Mouse (Mus musculus) heart, embryonic 13.5 days (tissue): ENCODE data around the gene Cd34. TPM values are rescaled to one million over a fixed set of nuclear protein-coding genes. Genes with fewer than 3 reads are reported as not detected.

Experiments
- ATAC-seq: fragments of 200-750 bp; cut with Nextera tagmentation; 2 replicates; pipeline ENCODE4 v1.8.0; 2017; ENCODE audit warnings: moderate TSS enrichment; ENCODE audit not compliant: insufficient number of reproducible peaks, low FRiP score, low TSS enrichment; ENCODE audit errors: extremely low read depth
- H3K27ac ChIP-seq: fragments of 300-500 bp; sonication (generic); replicated peaks from 2 replicates; pipeline ENCODE4 v1.5.1; 2015; ENCODE audit warnings: moderate library complexity, mild to moderate bottlenecking, inconsistent platforms
- H3K27me3 ChIP-seq: fragments of 300-500 bp; sonication (generic); replicated peaks from 2 replicates; pipeline ENCODE4 v1.6.1; 2015; ENCODE audit warnings: mild to moderate bottlenecking, inconsistent platforms
- H3K36me3 ChIP-seq: fragments of 300-500 bp; sonication (generic); 2 replicates; pipeline ENCODE4 v1.6.1; 2015; ENCODE audit warnings: mild to moderate bottlenecking, inconsistent platforms
- H3K4me1 ChIP-seq: fragments of 300-500 bp; sonication (generic); 2 replicates; pipeline ENCODE4 v1.6.1; 2015; ENCODE audit warnings: inconsistent platforms
- H3K4me2 ChIP-seq: fragments of 300-500 bp; sonication (generic); 2 replicates; pipeline ENCODE4 v1.6.1; 2015; ENCODE audit warnings: inconsistent platforms, mild to moderate bottlenecking, moderate library complexity
- H3K4me3 ChIP-seq: fragments of 300-500 bp; sonication (generic); 2 replicates; pipeline ENCODE4 v1.5.1; 2015; ENCODE audit warnings: moderate library complexity, mild to moderate bottlenecking, inconsistent platforms
- H3K9ac ChIP-seq: fragments of 300-500 bp; sonication (generic); 2 replicates; pipeline ENCODE4 v1.6.1; 2015; ENCODE audit warnings: inconsistent platforms, mild to moderate bottlenecking, moderate library complexity
- H3K9me3 ChIP-seq: fragments of 300-500 bp; sonication (generic); 2 replicates; pipeline ENCODE4 v1.6.1; 2016; ENCODE audit warnings: inconsistent platforms
- WGBS: fragments of 180-500 bp; shearing (Covaris S2); methylation state at CpG from one replicate; pipeline ENCODE4 v1.1.7; 2015; ENCODE audit warnings: mixed read lengths; 5-methylcytosine and 5-hydroxymethylcytosine counted together
- polyA plus RNA-seq: library from polyadenylated mRNA; unstranded; fragments of >200 nt; fragmentation: Nextera tagmentation; extraction: Ambion mirVana; gene quantifications from 2 replicates; pipeline ENCODE4 v1.2.1, GENCODE M21; 2015

The Cd34 gene
- polyA plus RNA-seq, 1 experiment from 2014 or later, result 84.7 TPM

DNA sequence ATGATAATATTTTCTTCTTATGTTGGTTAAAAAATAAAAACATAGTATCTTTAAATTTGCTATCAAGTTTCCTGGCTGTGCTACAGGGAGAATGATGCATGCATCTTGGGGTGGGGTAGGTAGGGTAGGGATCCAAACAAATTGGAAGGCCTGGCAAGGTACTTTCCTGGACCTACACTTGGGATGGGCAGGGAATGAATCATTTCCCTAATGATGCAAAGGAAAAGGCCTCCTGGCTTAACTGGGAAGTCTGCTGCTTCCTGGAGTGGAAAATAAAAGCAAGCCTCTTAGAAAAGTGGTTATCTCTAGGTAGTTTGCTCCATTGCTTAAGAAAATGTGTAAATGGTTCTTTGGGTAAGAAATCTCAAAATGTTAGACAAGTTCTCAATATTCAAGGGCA, 2.9 kb downstream of the Cd34 start:
- peak overlapping the region; percentile 76 for H3K27ac ChIP-seq
- H3K4me3 ChIP-seq, result peak overlapping the region; percentile 57; the same call in 1 of the 2 replicates
- no peak for ATAC-seq
- H3K9ac ChIP-seq, result no peak overlapping the region
- H3K4me2 ChIP-seq, result peak overlapping the region; percentile 74
- H3K4me1 ChIP-seq, result peaks cover 20% of the 10 kb centered on the region
- H3K27me3 ChIP-seq, result peaks cover 18% of the 10 kb centered on the region
- H3K36me3 ChIP-seq, result no peaks in the 10 kb centered on the region
- H3K9me3 ChIP-seq, result no peaks in the 10 kb centered on the region

DNA sequence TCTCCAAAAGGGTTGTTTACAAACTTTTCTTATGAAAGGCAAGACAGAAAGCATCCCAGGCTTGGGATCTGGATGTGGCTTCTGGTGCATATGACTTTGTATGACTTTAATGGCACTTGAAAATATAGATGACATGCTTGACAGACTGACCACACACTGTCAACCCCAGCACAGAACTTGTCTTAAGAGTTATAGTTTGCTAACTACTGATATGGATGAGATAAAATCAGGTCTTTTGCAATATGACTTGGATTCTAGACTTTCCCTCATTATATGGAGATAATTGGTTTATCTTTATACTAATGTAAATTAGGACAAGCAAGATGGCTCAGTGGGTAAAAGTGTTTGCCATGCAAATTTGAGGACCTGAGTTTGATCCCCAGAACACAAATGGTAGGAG, 4.3 kb downstream of the Cd34 start:
- no peaks in the 10 kb centered on the region for H3K9me3 ChIP-seq
- no peak overlapping the region for H3K4me3 ChIP-seq
- H3K4me2 ChIP-seq, result peak overlapping the region; percentile 74
- no peak overlapping the region for H3K27ac ChIP-seq
- peaks cover 18% of the 10 kb centered on the region for H3K27me3 ChIP-seq
- no peaks in the 10 kb centered on the region for H3K36me3 ChIP-seq
- H3K4me1 ChIP-seq, result peaks cover 21% of the 10 kb centered on the region
- no peak for ATAC-seq
- no peak overlapping the region for H3K9ac ChIP-seq

DNA sequence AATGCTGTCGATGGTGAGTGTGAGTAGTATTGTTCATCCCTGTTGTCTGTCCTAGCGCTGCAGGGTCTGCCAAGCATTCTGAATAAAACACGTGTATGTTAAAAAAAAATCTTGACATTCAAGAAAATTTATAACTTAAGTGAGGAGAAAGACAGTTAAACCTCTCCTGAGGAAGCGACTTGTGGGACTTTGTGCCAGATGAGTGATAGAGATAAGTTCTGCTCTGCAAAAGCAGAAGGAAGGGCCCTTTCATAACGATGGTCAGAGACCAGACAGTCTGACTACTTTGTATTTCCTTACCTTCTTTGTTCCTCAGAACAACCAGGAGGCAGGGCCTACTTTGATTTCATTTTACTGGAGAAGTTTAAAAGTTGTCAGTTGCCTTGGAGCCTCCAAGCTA, 4.9 kb downstream of the Cd34 start:
- Histone ChIP-seq H3K27me3 (peaks cover 16% of the 10 kb centered on the region), H3K4me2 (peak overlapping the region; percentile 74; the same call in 1 of the 2 replicates), H3K27ac (peak overlapping the region; percentile 26; the same call in 1 of the 2 replicates), H3K9me3 (no peaks in the 10 kb centered on the region), H3K4me3 (no peak overlapping the region), H3K4me1 (peaks cover 18% of the 10 kb centered on the region), H3K9ac (no peak overlapping the region), H3K36me3 (no peaks in the 10 kb centered on the region)
- no peak for ATAC-seq
- 67% methylated on average over 5 of the region's 5 CpGs for WGBS

DNA sequence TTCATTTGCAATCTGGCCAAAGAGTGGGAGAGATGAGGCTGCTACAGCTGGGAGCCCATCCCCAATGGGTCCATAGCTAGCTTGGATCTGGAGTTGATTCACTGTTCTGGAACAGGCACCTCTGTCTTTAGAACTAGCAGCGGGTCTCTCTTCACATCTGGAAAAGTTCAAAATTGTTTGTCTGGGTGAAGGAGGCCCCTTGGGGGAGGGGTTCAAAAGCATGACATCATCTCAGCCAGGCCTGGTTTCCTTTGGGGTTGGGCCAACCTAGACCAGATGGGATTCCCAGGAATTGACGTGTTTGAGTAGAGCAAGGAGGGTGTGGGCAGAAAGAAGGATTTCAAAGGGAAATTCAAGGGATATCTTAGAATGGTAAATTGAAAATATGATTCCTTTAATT, 6.8 kb downstream of the Cd34 start:
- Histone ChIP-seq H3K9ac (no peak overlapping the region), H3K4me1 (peaks cover 22% of the 10 kb centered on the region), H3K27ac (peak overlapping the region; percentile 51), H3K36me3 (no peaks in the 10 kb centered on the region), H3K27me3 (no peaks in the 10 kb centered on the region), H3K4me3 (no peak overlapping the region), H3K4me2 (no peak overlapping the region), H3K9me3 (no peaks in the 10 kb centered on the region)
- no peak for ATAC-seq
- WGBS, result 35% methylated on average over 2 of the region's 2 CpGs

DNA sequence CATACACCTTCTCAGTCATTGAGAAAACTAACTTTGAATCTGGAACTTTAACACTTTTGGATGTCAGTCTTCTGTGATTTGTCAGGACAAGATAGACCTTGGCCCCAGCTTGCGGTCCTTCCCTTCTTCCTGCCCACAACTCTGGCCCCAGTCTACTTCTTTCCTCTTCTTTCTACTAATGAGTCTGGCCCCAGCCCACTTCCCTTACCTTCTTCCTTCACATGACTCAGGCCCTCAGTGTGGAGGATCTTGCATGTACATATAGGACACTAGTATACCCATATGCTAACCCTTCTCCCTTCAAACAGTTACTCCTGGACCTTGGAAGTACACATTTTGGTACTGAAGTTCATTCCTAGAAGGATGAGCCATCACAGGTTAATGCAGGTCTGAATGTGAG, 7.8 kb downstream of the Cd34 start:
- no peaks in the 10 kb centered on the region for H3K9me3 ChIP-seq
- 72% methylated on average over 1 of the region's 1 CpGs for WGBS
- no peak overlapping the region for H3K4me3 ChIP-seq

DNA sequence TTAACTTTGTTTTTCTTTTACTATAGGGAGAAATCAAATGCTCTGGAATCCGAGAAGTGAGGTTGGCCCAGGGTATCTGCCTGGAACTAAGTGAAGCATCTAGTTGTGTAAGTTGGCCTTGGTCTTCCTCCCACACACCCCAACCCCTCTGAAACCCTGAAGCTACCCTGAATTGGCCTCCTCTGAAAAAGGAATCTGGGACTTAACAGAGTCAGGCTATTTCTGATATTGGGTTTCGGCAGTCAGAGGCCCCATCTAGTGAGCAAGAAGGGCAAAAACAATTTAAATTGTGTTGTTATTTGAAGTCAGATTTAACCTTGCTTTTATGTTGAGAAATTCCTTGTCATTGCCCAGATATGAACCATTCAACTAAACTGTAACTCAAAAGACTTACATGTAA, 12.3 kb downstream of the Cd34 start:
- Histone ChIP-seq H3K4me1 (peaks cover 19% of the 10 kb centered on the region), H3K4me2 (no peak overlapping the region), H3K27me3 (no peaks in the 10 kb centered on the region), H3K9me3 (no peaks in the 10 kb centered on the region), H3K9ac (no peak overlapping the region), H3K36me3 (0 out of 2 replicates have a peak, but pooled peaks cover 3% of the 10 kb centered on the region), H3K4me3 (no peak overlapping the region), H3K27ac (no peak overlapping the region)
- WGBS, result 42% methylated on average over 2 of the region's 2 CpGs
- ATAC-seq, result no peak

More for the DNA sequence above, 7.8 kb downstream of the Cd34 start:
- ATAC-seq, result no peak
- Histone ChIP-seq H3K27ac (no peak overlapping the region), H3K4me1 (peaks cover 24% of the 10 kb centered on the region), H3K9ac (no peak overlapping the region), H3K36me3 (no peaks in the 10 kb centered on the region), H3K27me3 (no peaks in the 10 kb centered on the region), H3K4me2 (no peak overlapping the region)

DNA sequence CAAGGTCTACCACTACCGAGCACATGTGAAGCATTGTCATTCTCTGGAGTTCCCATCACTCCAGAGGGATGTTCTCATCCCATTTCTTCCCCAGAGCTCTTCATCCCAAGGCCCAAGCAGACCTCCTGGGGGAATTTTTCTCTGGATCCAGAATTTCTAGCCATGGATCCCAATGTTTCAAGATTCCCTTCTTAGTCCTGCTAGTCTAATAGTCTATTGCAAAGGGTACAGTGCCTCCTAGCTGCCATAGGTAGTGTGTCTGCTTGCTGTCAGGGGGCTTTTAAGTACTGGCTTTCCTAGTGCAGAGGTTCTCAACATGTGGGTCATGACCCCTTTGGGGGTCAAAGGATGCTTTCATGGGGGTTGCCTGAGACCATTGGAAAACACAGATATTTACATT, 14.3 kb downstream of the Cd34 start:
- ATAC-seq, result no peak
- WGBS, result 78% methylated on average over 1 of the region's 1 CpGs
- peaks cover 14% of the 10 kb centered on the region for H3K4me1 ChIP-seq
- H3K27me3 ChIP-seq, result no peaks in the 10 kb centered on the region
- H3K4me2 ChIP-seq, result no peak overlapping the region
- no peak overlapping the region for H3K9ac ChIP-seq
- no peaks in the 10 kb centered on the region for H3K9me3 ChIP-seq
- peaks cover 8% of the 10 kb centered on the region for H3K36me3 ChIP-seq
- H3K4me3 ChIP-seq, result no peak overlapping the region
- H3K27ac ChIP-seq, result no peak overlapping the region

DNA sequence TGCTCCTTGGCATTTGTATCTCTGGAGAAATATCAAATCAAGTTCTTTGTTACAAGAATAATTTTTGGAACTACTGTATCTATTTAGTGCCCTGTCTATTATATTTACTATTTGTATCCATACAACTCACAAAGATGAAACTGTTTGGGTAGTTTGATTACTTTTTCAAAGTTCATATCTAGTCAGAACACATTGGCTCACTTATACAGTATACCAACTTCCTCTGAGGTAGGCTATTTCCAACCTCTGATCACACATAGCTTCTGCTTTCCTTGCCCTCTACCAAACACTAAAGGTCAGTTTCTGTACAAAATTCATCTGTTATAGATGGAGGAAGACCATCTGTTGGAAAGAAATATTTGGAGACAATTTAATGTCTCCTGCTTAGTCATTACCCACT, 16.1 kb downstream of the Cd34 start:
- H3K27ac ChIP-seq, result no peak overlapping the region
- no peaks in the 10 kb centered on the region for H3K9me3 ChIP-seq
- no peaks in the 10 kb centered on the region for H3K27me3 ChIP-seq
- no peak overlapping the region for H3K4me3 ChIP-seq
- H3K4me2 ChIP-seq, result no peak overlapping the region
- no peak overlapping the region for H3K9ac ChIP-seq
- no peak for ATAC-seq
- H3K4me1 ChIP-seq, result peaks cover 6% of the 10 kb centered on the region
- H3K36me3 ChIP-seq, result peaks cover 19% of the 10 kb centered on the region

DNA sequence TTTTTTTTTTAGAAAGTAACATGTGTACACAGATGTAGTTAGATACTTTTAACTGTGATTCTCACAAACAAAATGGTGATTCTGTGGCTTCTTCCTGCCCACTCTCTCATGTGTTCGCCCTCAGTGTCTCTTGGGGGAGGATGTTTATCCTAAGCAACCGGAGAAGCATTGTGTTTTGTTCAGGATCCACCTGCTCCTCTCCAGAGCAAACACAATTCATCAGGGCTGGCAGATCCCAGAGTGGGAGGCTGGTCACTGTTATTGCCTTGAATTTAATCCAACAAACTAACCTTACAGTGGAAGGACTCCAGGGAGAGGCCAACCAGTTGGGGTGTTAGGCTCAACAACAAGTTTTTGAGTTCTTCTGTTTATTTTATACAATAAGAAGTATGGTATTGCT, 17.1 kb downstream of the Cd34 start:
- no peak overlapping the region for H3K4me2 ChIP-seq
- no peaks in the 10 kb centered on the region for H3K9me3 ChIP-seq
- 55% methylated on average over 2 of the region's 2 CpGs for WGBS
- H3K4me1 ChIP-seq, result 0 out of 2 replicates have a peak, but pooled peaks cover 2% of the 10 kb centered on the region
- H3K27me3 ChIP-seq, result no peaks in the 10 kb centered on the region
- H3K4me3 ChIP-seq, result no peak overlapping the region
- no peak overlapping the region for H3K27ac ChIP-seq
- no peak for ATAC-seq
- peaks cover 26% of the 10 kb centered on the region for H3K36me3 ChIP-seq
- no peak overlapping the region for H3K9ac ChIP-seq

DNA sequence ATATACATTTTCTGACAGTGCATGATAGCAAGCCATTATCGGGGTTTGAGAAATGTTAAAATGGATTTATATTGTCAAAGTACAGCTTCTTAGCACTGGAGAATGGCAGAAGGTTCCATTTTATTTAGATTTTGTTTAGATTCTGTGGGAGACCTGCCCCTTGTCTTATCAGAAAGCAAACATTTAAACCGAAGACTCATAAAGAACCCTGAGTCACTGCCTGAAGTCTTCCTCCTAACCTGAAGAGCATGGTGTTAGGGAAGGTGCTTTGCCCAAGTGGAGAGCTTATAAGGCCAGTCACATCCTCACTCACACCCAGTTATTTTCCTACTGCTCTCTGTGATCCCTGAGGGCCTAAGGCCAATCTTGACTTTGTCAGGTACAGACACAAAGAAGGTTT, 18.4 kb downstream of the Cd34 start:
- WGBS, result 46% methylated on average over 2 of the region's 2 CpGs
- H3K4me3 ChIP-seq, result no peak overlapping the region
- H3K9ac ChIP-seq, result no peak overlapping the region
- H3K4me2 ChIP-seq, result no peak overlapping the region
- no peak overlapping the region for H3K27ac ChIP-seq
- no peak for ATAC-seq
- H3K36me3 ChIP-seq, result peaks cover 26% of the 10 kb centered on the region
- H3K27me3 ChIP-seq, result no peaks in the 10 kb centered on the region
- no peaks in the 10 kb centered on the region for H3K4me1 ChIP-seq
- H3K9me3 ChIP-seq, result no peaks in the 10 kb centered on the region

DNA sequence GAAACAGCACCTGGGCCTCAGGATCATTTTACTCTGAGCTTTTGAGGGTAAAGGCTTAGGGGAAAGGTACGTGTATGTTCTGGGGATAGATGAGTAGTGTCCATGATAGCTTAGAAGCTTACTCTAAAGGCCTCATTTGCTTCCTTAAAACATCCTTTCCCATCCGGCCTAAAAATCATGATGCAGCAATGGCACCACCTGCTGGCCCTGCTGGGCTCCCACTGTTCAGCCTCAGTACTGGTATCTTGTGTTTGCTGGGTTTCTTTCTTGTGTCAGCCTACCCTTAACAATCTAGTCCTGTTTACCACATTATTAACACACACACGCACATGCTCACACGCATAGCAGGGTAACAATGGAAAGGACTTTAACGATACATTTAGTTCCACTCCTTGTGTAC, 23.6 kb downstream of the Cd34 start:
- Histone ChIP-seq H3K9me3 (no peaks in the 10 kb centered on the region), H3K9ac (no peak overlapping the region), H3K4me3 (no peak overlapping the region), H3K4me2 (no peak overlapping the region), H3K27ac (no peak overlapping the region), H3K27me3 (no peaks in the 10 kb centered on the region), H3K36me3 (peaks cover 20% of the 10 kb centered on the region), H3K4me1 (no peaks in the 10 kb centered on the region)
- no peak for ATAC-seq
- WGBS, result 30% methylated on average over 5 of the region's 5 CpGs

DNA sequence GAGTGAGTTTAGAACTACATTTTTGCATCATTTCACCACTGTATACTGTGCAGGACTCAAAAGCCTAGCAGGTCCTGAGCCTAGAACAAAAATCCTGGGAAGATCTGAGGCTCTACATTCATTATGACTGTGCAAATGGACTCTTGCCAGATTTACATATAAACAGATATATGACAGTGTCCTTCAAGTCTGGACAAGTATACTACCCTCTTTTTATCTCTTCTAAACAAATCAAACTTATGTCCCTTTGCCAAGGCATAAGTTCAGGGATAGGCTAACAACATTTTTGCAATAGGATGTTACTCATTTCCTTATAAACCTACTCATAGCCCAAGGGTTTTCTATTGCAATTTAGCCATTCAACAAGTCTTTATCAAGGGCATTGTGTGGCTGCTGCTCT, 24.1 kb downstream of the Cd34 start:
- Histone ChIP-seq H3K27ac (no peak overlapping the region), H3K4me2 (no peak overlapping the region)
- ATAC-seq, result no peak

More for the DNA sequence above, 24.1 kb downstream of the Cd34 start:
- no peak overlapping the region for H3K9ac ChIP-seq
- H3K4me1 ChIP-seq, result no peaks in the 10 kb centered on the region
- no peak overlapping the region for H3K4me3 ChIP-seq
- no peaks in the 10 kb centered on the region for H3K27me3 ChIP-seq
- H3K9me3 ChIP-seq, result no peaks in the 10 kb centered on the region
- H3K36me3 ChIP-seq, result peaks cover 17% of the 10 kb centered on the region; the same call in 1 of the 2 replicates
